Mouse (Mus musculus) lung, adult 2 months (tissue): ENCODE measurements around the gene Pcgf1.

Experiments
- CTCF ChIP-seq: fragments of 200-500 bp; IDR thresholded peaks from 2 replicates; pipeline ENCODE4 v1.5.1; 2011; ENCODE audit warnings: mild to moderate bottlenecking, low read length, control low read depth; ENCODE audit not compliant: insufficient read depth
- POLR2A ChIP-seq: fragments of 200-500 bp; IDR thresholded peaks from 2 replicates; pipeline ENCODE4 v1.6.1; 2011; ENCODE audit warnings: low read depth, mild to moderate bottlenecking, control low read depth, low read length, borderline replicate concordance; ENCODE audit errors: extremely low read depth

DNA sequence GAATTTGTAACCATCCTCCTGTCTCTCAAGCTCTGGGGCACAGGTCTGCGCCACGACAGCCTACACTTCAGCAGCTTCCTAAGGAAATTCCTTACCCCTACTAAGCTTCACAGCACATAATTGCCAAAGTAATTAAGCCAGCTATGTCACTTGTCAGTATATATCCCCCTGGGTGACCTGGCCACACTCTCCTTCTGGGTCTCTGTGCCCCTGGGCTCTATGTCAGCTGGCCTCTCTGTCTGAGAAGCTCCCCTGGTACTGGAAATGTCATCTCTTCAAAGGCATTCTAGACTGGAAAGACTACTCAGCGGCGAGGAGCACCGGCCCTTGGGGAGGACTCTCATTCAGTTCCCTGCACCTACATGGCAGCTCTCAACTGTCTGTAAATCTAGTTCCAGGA is 45.3 kb downstream of the Pcgf1 start:
- TF ChIP-seq POLR2A (no peak), CTCF (no peak)
